Mouse (Mus musculus): ENCODE results near the gene Arl10. TPM values are rescaled to one million over a fixed set of nuclear protein-coding genes. Genes with fewer than 3 reads are reported as not detected.
A peak's percentile ranks its signal among the peaks of the same experiment; 100 is the strongest.

Gene Arl10
- polyA plus RNA-seq, 1 experiment from 2014 or later = 7.0 TPM

DNA sequence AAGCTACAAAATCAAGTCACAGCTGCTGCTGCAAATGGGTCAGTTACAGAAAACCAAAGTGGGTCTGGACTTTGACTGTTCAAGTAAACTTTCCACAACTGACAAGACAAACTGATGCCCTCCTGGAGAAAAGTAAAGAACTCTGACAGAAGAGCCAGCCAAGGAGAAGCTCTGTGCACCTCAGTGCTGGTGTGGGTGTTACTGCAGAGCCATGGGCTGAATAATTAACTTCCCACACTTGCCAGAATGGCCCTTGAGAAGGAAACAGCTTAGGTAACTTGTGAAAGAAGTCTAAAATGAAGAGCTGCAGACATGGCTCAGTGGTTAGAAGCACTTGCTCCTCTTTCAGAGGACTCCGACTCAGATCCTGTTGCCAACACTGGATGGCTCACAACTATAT lies 17.2 kb upstream of the Arl10 start:
- TF ChIP-seq CTCF (IDR thresholded peaks at IDR 0.05; ENCODE audit: low read depth) (no peak), EP300 (IDR thresholded peaks at IDR 0.05; ENCODE audit: low read depth) (no peak)
- no peak overlapping the region for H3K27ac ChIP-seq (ENCODE audit: low read depth)
- H3K4me2 ChIP-seq (ENCODE audit: low read depth, low read length) = no peak overlapping the region
- H3K9ac ChIP-seq (replicated peaks) = no peak overlapping the region
- 91% methylated on average over 1 of the region's 1 CpGs for WGBS (ENCODE audit: insufficient replicate concordance)
- H3K4me1 ChIP-seq (ENCODE audit: insufficient read depth) = no peaks in the 10 kb centered on the region
- no peaks in the 10 kb centered on the region for H3K27me3 ChIP-seq (ENCODE audit: insufficient read depth, low read length)
- H3K36me3 ChIP-seq (replicated peaks; ENCODE audit: insufficient read depth, low read length) = peaks cover 80% of the 10 kb centered on the region
- H3K9me3 ChIP-seq (ENCODE audit: low read length) = no peaks in the 10 kb centered on the region
- DNase-seq (no peak), ATAC-seq (no peak)
- H3K4me3 ChIP-seq (ENCODE audit: low read depth, low read length) = no peak overlapping the region

- WGBS (ENCODE audit: insufficient replicate concordance) = 75% methylated on average over 2 of the region's 2 CpGs
- no peak overlapping the region for H3K9ac ChIP-seq (replicated peaks)
- H3K4me1 ChIP-seq (ENCODE audit: insufficient read depth) = 0 out of 2 replicates have a peak, but pooled peaks cover 12% of the 10 kb centered on the region
- no peak for TF ChIP-seq EP300 (IDR thresholded peaks at IDR 0.05; ENCODE audit: low read depth)
- TF ChIP-seq CTCF (IDR thresholded peaks at IDR 0.05; ENCODE audit: low read depth) = no peak
- H3K27ac ChIP-seq (ENCODE audit: low read depth) = no peak overlapping the region
- H3K4me3 ChIP-seq (ENCODE audit: low read depth, low read length) = no peak overlapping the region
- no peak overlapping the region for H3K4me2 ChIP-seq (ENCODE audit: low read depth, low read length)
- peaks cover 65% of the 10 kb centered on the region for H3K36me3 ChIP-seq (replicated peaks; ENCODE audit: insufficient read depth, low read length)
- no peak for DNase-seq
- no peaks in the 10 kb centered on the region for H3K27me3 ChIP-seq (ENCODE audit: insufficient read depth, low read length)
- ATAC-seq = no peak
- no peaks in the 10 kb centered on the region for H3K9me3 ChIP-seq (ENCODE audit: low read length)
Measured at GRCm38 (mm10) chr13:54559656-54560055, 15.2 kb upstream of the Arl10 start.

DNA sequence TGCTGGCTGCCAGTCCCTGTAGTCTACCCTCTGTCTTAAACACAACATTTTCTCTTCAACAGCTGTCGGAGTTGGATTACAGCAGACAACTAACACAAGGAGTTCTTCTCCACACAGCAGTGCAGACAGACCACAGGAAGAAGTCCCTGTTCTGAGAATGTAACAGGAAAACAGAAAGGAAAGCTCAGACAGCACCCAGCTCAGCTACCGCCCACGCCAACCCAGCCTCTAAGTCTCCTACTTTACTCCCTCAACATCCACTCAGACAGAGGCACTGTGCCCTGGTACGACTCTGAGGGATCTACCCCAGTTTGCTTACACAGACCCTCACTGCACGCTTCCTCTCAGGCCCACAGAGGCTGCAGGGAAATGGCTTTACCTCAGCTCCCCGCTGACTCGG lies 14.2 kb upstream of the Arl10 start:
- H3K36me3 ChIP-seq (replicated peaks; ENCODE audit: insufficient read depth, low read length) = peaks cover 63% of the 10 kb centered on the region
- WGBS (ENCODE audit: insufficient replicate concordance) = 88% methylated on average over 7 of the region's 7 CpGs
- no peaks in the 10 kb centered on the region for H3K27me3 ChIP-seq (ENCODE audit: insufficient read depth, low read length)
- no peak overlapping the region for H3K4me2 ChIP-seq (ENCODE audit: low read depth, low read length)
- H3K4me1 ChIP-seq (ENCODE audit: insufficient read depth) = peaks cover 14% of the 10 kb centered on the region
- H3K4me3 ChIP-seq (ENCODE audit: low read depth, low read length) = no peak overlapping the region
- no peak overlapping the region for H3K27ac ChIP-seq (ENCODE audit: low read depth)
- H3K9me3 ChIP-seq (ENCODE audit: low read length) = no peaks in the 10 kb centered on the region
- DNase-seq (no peak), ATAC-seq (no peak)
- no peak for TF ChIP-seq CTCF (IDR thresholded peaks at IDR 0.05; ENCODE audit: low read depth)
- no peak for TF ChIP-seq EP300 (IDR thresholded peaks at IDR 0.05; ENCODE audit: low read depth)
- no peak overlapping the region for H3K9ac ChIP-seq (replicated peaks)

DNA sequence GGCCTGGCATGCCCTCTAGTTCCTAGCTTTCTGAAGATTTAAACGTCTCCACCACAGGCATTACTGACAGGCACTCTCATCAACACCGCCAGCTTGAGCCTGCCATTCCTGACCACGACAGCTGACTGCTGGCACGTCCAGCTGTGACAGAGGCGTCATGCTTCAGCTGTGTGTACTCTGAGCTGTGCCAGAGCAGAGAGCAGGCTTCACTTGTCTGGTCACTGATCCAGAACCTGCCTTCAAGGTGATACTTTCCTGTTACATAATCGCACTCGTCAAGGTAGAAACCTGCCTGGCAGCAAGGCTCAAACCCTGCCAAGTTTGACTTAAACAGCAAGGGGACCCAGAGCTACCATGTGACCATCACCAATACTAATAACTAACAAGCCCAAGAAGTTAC lies 12.3 kb upstream of the Arl10 start:
- WGBS (ENCODE audit: insufficient replicate concordance) = 68% methylated on average over 7 of the region's 7 CpGs
- Histone ChIP-seq H3K9me3 (ENCODE audit: low read length) (no peaks in the 10 kb centered on the region), H3K27ac (ENCODE audit: low read depth) (no peak overlapping the region), H3K36me3 (replicated peaks; ENCODE audit: insufficient read depth, low read length) (peaks cover 47% of the 10 kb centered on the region), H3K4me1 (ENCODE audit: insufficient read depth) (peaks cover 19% of the 10 kb centered on the region), H3K9ac (replicated peaks) (no peak overlapping the region), H3K4me2 (ENCODE audit: low read depth, low read length) (no peak overlapping the region), H3K27me3 (ENCODE audit: insufficient read depth, low read length) (no peaks in the 10 kb centered on the region), H3K4me3 (ENCODE audit: low read depth, low read length) (no peak overlapping the region)
- TF ChIP-seq CTCF (IDR thresholded peaks at IDR 0.05; ENCODE audit: low read depth) = no peak
- TF ChIP-seq EP300 (IDR thresholded peaks at IDR 0.05; ENCODE audit: low read depth) = no peak
- no peak for DNase-seq
- ATAC-seq = no peak

DNA sequence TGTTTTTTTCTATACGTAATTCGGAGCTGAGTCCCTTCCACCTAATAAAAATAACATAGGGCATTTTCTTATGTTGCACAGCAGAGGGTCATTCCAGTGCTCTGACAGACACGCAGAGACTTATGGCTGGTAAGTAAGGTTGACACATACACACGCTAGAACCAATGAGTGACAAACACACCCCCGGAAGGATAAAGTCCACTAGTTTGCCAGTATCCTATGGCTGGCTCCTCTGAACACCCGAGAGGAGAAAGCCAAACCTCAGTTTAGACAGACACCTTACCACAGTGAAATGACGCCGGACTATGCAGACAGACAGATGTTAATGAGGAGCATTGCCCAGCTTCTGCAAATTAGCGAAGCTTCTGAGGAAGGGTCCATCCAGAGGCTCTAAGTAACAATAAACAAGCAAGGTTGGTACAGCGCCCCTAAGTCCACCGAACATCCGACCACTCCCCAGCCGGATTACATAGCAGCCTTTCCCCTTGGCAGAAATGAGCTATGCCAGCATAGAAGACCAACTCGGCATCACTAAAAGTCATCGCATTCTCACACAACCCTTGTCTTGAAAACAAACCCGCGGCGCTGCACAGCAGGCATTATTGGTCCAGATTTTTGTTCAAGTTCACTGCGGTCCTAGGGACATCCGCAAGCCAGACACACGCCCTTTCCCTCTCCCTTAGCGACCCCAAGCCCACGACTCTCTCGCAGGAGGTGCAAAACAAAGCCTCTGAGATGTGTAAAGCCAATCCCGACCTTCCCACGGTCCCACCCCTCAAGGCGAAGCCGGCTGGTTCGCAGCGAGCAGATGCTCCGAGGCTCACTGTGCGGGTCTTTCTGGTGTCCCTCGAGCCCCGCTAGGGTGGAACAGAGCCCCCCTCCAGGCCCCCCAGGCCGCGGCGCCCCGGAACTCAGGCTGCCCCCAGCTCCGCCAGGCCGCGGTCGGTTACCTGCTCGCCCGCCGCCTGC lies 10.3 kb upstream of the Arl10 start:
- DNase-seq = peak; percentile 33

DNA sequence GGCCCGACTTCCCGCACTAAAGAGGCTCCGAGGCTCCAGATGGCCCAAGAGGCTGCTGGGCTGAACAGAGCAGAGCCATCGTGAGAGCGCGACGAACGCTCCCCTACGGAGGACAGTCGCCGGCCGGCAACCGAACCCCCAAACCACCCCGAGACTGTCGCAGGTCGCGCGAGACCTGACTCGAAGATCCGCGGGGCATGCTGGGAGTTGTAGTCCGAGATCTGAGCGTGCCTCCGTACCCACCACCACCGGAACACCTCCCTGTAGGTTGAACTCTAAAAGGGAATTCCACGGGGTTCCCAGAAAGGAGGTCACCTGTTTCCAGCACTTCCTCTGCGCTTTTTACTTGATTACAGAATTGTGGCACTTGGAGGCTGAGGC lies 9.6 kb upstream of the Arl10 start, which contains the start of gene 4833439L19Rik:
Gene 4833439L19Rik (minus strand): TSS at position 235 of the 381 bp plus-strand sequence.
- Histone ChIP-seq H3K9me3 (ENCODE audit: low read length) (no peaks in the 10 kb centered on the region), H3K27me3 (ENCODE audit: insufficient read depth, low read length) (no peaks in the 10 kb centered on the region), H3K36me3 (replicated peaks; ENCODE audit: insufficient read depth, low read length) (peaks cover 23% of the 10 kb centered on the region), H3K4me3 (ENCODE audit: low read depth, low read length) (peak within 1 kb of the TSS; percentile 91), H3K9ac (replicated peaks) (peak within 1 kb of the TSS; percentile 98), H3K27ac (ENCODE audit: low read depth) (peak within 1 kb of the TSS; percentile 90), H3K4me2 (ENCODE audit: low read depth, low read length) (peak within 1 kb of the TSS; percentile 90), H3K4me1 (ENCODE audit: insufficient read depth) (peaks cover 22% of the 10 kb centered on the region)
- TF ChIP-seq CTCF (IDR thresholded peaks at IDR 0.05; ENCODE audit: low read depth) (no peak), EP300 (IDR thresholded peaks at IDR 0.05; ENCODE audit: low read depth) (no peak)
- ATAC-seq (peak; percentile 93), DNase-seq (peak; percentile 96)
- WGBS (ENCODE audit: insufficient replicate concordance) = under 1% methylated on average over 27 of the region's 27 CpGs

More for the DNA sequence above, 10.3 kb upstream of the Arl10 start:
- H3K36me3 ChIP-seq (replicated peaks; ENCODE audit: insufficient read depth, low read length) = peaks cover 29% of the 10 kb centered on the region
- TF ChIP-seq CTCF (IDR thresholded peaks at IDR 0.05; ENCODE audit: low read depth) (no peak), EP300 (IDR thresholded peaks at IDR 0.05; ENCODE audit: low read depth) (peak; percentile 35; the same call in 1 of the 2 replicates)
- ATAC-seq = peak; percentile 59
- peak overlapping the region; percentile 90 for H3K27ac ChIP-seq (ENCODE audit: low read depth)
- no peaks in the 10 kb centered on the region for H3K9me3 ChIP-seq (ENCODE audit: low read length)
- H3K9ac ChIP-seq (replicated peaks) = peak overlapping the region; percentile 98
- H3K4me1 ChIP-seq (ENCODE audit: insufficient read depth) = peaks cover 22% of the 10 kb centered on the region
- no peaks in the 10 kb centered on the region for H3K27me3 ChIP-seq (ENCODE audit: insufficient read depth, low read length)
- peak overlapping the region; percentile 91 for H3K4me3 ChIP-seq (ENCODE audit: low read depth, low read length)
- peak overlapping the region; percentile 90 for H3K4me2 ChIP-seq (ENCODE audit: low read depth, low read length)
- WGBS (ENCODE audit: insufficient replicate concordance) = 8% methylated on average over 45 of the region's 45 CpGs
